Mouse (Mus musculus) midbrain, embryonic 11.5 days (tissue): Measurements from ENCODE around the gene Mrap2. TPM values are rescaled to one million over a fixed set of nuclear protein-coding genes. Genes with fewer than 3 reads are reported as not detected.
A peak's percentile ranks its signal among the peaks of the same experiment; 100 is the strongest.

Experiments used
- ATAC-seq: fragments of 200-750 bp; cut with Nextera tagmentation; 2 replicates; pipeline ENCODE4 v1.8.0; 2017; ENCODE audit warnings: moderate TSS enrichment, moderate library complexity; ENCODE audit not compliant: low FRiP score
- DNase-seq: peaks from one replicate; pipeline ENCODE4 v3.0.0; 2015; ENCODE audit warnings: low spot score; ENCODE audit errors: missing footprints
- H3K27ac ChIP-seq: fragments of 300-500 bp; sonication (generic); 2 replicates; pipeline ENCODE4 v1.5.1; 2014; ENCODE audit warnings: low read depth, low read length
- H3K27me3 ChIP-seq: fragments of 300-500 bp; sonication (generic); 2 replicates; pipeline ENCODE4 v1.6.1; 2014; ENCODE audit warnings: mild to moderate bottlenecking, low read length, moderate library complexity, mixed read lengths; ENCODE audit not compliant: control insufficient read depth, insufficient read depth
- H3K36me3 ChIP-seq: fragments of 300-500 bp; sonication (generic); 2 replicates; pipeline ENCODE4 v1.6.1; 2014; ENCODE audit warnings: mild to moderate bottlenecking, low read length, moderate library complexity, mixed read lengths; ENCODE audit not compliant: control insufficient read depth, insufficient read depth
- H3K4me1 ChIP-seq: fragments of 300-500 bp; sonication (generic); 2 replicates; pipeline ENCODE4 v1.6.1; 2014; ENCODE audit warnings: low read length; ENCODE audit not compliant: control insufficient read depth, insufficient read depth
- H3K4me2 ChIP-seq: fragments of 300-500 bp; sonication (generic); 2 replicates; pipeline ENCODE4 v1.6.1; 2014; ENCODE audit warnings: mild to moderate bottlenecking, moderate library complexity
- H3K4me3 ChIP-seq: fragments of 300-500 bp; sonication (generic); 2 replicates; pipeline ENCODE4 v1.5.1; 2014; ENCODE audit warnings: low read depth, low read length
- H3K9ac ChIP-seq: fragments of 300-500 bp; sonication (generic); 2 replicates; pipeline ENCODE4 v1.6.1; 2014; ENCODE audit warnings: low read length
- H3K9me3 ChIP-seq: fragments of 300-500 bp; sonication (generic); 2 replicates; pipeline ENCODE4 v1.6.1; 2016; ENCODE audit warnings: low read length; ENCODE audit not compliant: control insufficient read depth
- WGBS: fragments of 180-500 bp; shearing (Covaris S2); extraction: QIAGEN DNeasy Blood & Tissue Kit; methylation state at CpG from one replicate; pipeline ENCODE4 v1.1.7; 2014; 5-methylcytosine and 5-hydroxymethylcytosine counted together
- polyA plus RNA-seq: library from polyadenylated mRNA; unstranded; fragments of >200 nt; fragmentation: Nextera tagmentation; extraction: Ambion mirVana; gene quantifications from 2 replicates; pipeline ENCODE4 v1.2.1, GENCODE M21; 2014

Gene Mrap2
- polyA plus RNA-seq, 1 experiment from 2014 or later, result not detected

DNA sequence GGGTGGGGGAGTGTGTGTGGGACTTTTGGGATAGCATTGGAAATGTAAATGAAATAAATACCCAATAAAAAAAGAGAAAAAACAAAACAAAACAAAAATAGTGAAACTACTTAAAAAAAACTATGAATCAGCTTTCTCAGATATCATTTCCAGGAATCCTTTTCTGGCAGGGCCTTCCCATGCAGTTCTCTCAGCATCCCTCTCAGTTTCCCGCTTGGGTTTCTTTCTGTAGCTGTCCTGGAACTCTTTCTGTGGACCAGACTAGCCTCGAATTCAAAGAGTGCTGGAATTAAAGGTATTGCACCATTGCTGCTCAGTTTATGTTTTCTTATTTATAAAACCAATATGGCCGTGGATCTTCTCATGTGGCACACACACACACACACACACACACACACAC is 1.0 kb upstream of the Mrap2 start:
- no peak for ATAC-seq
- 83% methylated on average over 3 of the region's 3 CpGs for WGBS
- Histone ChIP-seq H3K4me2 (no peak overlapping the region), H3K4me3 (no peak overlapping the region), H3K9me3 (no peaks in the 10 kb centered on the region), H3K27me3 (peaks cover 18% of the 10 kb centered on the region), H3K27ac (no peak overlapping the region), H3K36me3 (no peaks in the 10 kb centered on the region), H3K4me1 (peaks cover 11% of the 10 kb centered on the region), H3K9ac (no peak overlapping the region)
- DNase-seq, result peak; percentile 59

DNA sequence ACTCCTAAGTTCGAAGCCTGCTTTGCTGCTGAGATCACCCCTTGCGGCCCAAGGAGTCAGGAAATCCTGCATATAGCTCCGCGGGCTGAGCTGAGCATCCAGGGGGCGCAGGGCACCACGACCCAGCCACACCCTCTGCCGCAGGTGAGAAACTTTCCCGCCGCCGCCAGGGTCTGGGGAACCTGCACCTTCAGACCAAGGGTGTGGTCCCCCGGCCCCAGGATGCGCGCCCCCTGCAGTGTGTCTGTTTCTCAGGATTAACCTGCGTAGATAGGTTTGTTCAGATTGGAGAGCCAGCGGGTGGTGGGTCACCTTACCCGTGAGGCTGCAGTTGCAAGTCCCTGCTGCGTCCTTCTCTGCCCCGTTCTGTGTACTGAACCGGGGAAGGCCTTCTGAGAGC is 426 bp downstream of the Mrap2 start:
- H3K9ac ChIP-seq, result peak overlapping the region; percentile 24; the same call in 1 of the 2 replicates
- under 1% methylated on average over 19 of the region's 19 CpGs for WGBS

DNA sequence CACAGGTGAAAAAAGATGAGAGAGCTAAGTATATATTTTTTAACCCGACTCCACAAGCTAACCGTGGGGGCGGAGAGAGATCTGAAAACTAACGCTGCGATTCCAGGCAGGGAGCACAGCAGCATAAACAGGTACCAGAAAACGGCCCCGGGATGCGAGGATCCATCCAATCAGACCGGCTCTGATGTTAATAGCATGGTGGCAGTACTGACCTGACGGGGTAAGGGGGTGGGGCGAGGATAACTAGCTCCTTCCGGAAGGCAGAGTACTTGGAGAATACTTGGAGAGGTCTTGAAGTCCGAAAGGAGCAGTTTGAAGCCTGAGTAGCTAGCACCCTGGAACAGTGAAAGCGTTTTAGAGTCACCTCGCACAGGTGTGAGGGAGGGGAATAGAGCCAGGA is 1.1 kb downstream of the Mrap2 start:
- H3K9ac ChIP-seq, result no peak overlapping the region
- peak overlapping the region; percentile 74 for H3K4me2 ChIP-seq
- ATAC-seq (peak; percentile 47; the same call in 1 of the 2 replicates), DNase-seq (peak; percentile 91)
- no peaks in the 10 kb centered on the region for H3K36me3 ChIP-seq
- no peaks in the 10 kb centered on the region for H3K9me3 ChIP-seq
- H3K4me3 ChIP-seq, result peak overlapping the region; percentile 29; the same call in 1 of the 2 replicates
- H3K27me3 ChIP-seq, result peaks cover 18% of the 10 kb centered on the region
- H3K27ac ChIP-seq, result no peak overlapping the region
- WGBS, result 4% methylated on average over 15 of the region's 15 CpGs
- H3K4me1 ChIP-seq, result peaks cover 11% of the 10 kb centered on the region

More for the DNA sequence above, 426 bp downstream of the Mrap2 start:
- peak overlapping the region; percentile 29 for H3K4me3 ChIP-seq
- DNase-seq (no peak), ATAC-seq (peak; percentile 67; the same call in 1 of the 2 replicates)
- no peaks in the 10 kb centered on the region for H3K36me3 ChIP-seq
- peak overlapping the region; percentile 74 for H3K4me2 ChIP-seq
- H3K27ac ChIP-seq, result no peak overlapping the region
- peaks cover 11% of the 10 kb centered on the region for H3K4me1 ChIP-seq
- H3K9me3 ChIP-seq, result no peaks in the 10 kb centered on the region
- peaks cover 18% of the 10 kb centered on the region for H3K27me3 ChIP-seq

DNA sequence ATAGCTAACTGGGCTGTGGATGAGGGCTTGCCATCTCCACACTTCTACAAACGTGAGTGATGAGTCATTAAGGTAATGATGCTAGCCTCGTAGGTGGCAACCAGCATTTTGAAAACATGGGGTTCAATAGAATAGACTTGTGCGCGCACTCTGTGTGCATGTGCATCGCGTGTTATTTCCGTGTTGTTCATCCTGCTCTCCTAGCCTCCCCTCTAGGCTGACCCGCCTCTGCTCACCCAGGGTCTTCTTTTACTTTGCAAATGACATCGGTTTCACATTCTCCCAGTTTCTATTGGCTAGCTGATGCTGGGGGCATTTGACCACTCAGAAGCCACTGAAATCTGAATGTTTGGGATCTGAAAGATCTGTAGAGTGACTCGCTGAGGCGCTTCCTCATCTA is 1.6 kb downstream of the Mrap2 start:
- H3K4me3 ChIP-seq, result no peak overlapping the region
- ATAC-seq (no peak), DNase-seq (peak; percentile 82)
- no peak overlapping the region for H3K27ac ChIP-seq
- no peaks in the 10 kb centered on the region for H3K36me3 ChIP-seq
- H3K9me3 ChIP-seq, result no peaks in the 10 kb centered on the region
- 29% methylated on average over 11 of the region's 11 CpGs for WGBS
- H3K4me2 ChIP-seq, result 0 out of 2 replicates have a peak overlapping the region, but pooled peaks have one; percentile 74
- peaks cover 18% of the 10 kb centered on the region for H3K27me3 ChIP-seq
- no peak overlapping the region for H3K9ac ChIP-seq
- H3K4me1 ChIP-seq, result peaks cover 11% of the 10 kb centered on the region

DNA sequence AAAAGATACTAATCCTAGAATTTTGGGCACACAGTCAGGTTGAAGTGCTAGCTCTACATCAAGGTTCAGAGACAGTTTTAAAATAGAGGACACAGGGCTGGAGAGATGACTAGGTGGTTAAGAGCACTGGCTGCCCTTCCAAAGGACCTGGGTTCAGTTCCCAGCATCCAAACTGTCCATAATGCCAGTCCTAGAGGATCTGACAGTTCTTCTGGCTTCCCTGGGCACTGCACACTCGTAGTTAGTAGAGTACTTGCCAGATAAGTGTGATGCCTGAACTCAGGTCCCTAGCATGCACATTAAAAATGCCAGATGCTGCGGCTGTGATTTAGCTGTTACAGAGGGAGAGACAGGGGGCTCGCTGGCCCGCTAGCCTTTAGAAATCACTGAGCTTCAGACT is 2.3 kb downstream of the Mrap2 start:
- no peaks in the 10 kb centered on the region for H3K36me3 ChIP-seq
- H3K27ac ChIP-seq, result no peak overlapping the region
- DNase-seq (peak; percentile 54), ATAC-seq (no peak)
- 90% methylated on average over 4 of the region's 4 CpGs for WGBS
- H3K4me1 ChIP-seq, result peaks cover 11% of the 10 kb centered on the region
- no peak overlapping the region for H3K4me2 ChIP-seq
- peaks cover 18% of the 10 kb centered on the region for H3K27me3 ChIP-seq
- H3K9ac ChIP-seq, result no peak overlapping the region
- H3K9me3 ChIP-seq, result no peaks in the 10 kb centered on the region
- H3K4me3 ChIP-seq, result no peak overlapping the region

DNA sequence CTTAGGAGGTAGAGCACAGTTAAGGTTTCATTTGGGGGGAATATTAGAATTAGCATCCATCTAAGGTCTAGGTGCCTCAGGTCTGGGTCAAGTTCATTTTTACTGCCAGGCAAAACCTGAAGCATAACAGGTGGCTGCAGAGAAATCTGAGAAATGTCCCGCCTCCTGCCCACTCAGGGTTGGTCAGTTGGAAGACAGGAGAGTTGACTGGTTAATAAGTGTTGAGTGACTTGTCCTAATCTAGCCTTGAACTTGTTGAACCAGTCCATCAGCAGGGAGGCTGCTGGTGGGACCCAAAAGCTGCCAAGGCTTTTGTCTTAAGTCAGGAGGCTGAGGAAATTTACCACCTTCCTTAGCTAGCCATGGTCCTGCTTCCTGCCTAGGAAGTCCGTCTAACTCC is 3.8 kb downstream of the Mrap2 start:
- no peak overlapping the region for H3K9ac ChIP-seq
- no peak overlapping the region for H3K4me3 ChIP-seq
- DNase-seq (peak; percentile 23), ATAC-seq (no peak)
- peaks cover 18% of the 10 kb centered on the region for H3K27me3 ChIP-seq
- no peaks in the 10 kb centered on the region for H3K36me3 ChIP-seq
- 91% methylated on average over 2 of the region's 2 CpGs for WGBS
- H3K27ac ChIP-seq, result no peak overlapping the region
- no peak overlapping the region for H3K4me2 ChIP-seq
- no peaks in the 10 kb centered on the region for H3K9me3 ChIP-seq
- peaks cover 11% of the 10 kb centered on the region for H3K4me1 ChIP-seq

DNA sequence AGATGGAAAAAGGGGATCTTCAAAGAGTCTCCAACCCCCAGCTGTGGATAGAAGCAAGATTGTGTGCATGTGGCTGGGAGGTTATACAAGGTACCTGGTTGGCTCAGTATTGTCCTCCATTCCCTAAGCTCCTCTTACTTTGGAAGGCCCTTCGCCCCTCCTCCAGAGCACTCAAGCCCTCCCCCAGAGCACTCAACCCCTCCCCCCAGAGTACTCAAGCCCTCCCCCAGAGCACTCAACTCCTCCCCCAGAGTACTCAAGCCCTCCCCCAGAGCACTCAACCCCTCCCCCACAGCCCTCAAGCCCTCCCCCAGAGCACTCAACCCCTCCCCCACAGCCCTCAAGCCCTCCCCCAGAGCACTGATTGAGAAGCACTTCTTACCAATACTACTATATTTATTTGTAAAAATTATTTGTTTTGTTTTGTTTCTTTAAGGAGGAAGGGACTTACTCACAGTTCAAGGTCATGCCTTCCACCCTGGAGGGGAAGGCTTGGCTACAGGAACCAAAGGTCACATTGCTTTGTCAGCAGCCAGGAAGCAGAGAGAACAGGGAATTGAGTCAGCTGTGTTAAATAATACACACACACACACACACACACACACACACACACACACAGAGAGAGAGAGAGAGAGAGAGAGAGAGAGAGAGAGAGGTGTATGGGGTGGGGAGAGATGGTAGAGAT is 8.7 kb downstream of the Mrap2 start:
- Histone ChIP-seq H3K4me3 (no peak overlapping the region), H3K27me3 (no peaks in the 10 kb centered on the region), H3K4me1 (no peaks in the 10 kb centered on the region), H3K27ac (no peak overlapping the region), H3K36me3 (no peaks in the 10 kb centered on the region), H3K9me3 (no peaks in the 10 kb centered on the region), H3K9ac (no peak overlapping the region), H3K4me2 (no peak overlapping the region)
- DNase-seq, result peak; percentile 65
- ATAC-seq, result no peak
- 94% methylated on average over 1 of the region's 1 CpGs for WGBS

DNA sequence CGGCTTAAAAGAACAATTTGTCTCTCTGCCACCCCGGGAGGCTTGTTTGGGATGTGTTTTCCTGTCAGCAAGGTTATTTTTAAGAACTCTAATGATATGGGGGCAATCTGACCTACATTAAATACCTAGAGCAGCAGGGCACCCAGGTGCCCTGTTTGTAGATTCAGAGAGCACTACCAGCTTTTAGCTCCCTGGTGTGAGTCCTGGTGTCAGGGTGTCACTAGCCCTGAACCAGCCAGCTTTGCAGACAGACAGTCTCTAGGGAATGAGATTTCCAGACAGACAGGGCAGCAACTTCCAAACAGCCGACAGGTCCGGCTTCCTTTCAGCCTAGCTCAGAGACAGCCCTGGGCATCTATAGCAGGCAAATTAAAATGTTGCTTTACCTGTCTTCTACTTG is 18.5 kb downstream of the Mrap2 start:
- no peaks in the 10 kb centered on the region for H3K9me3 ChIP-seq
- H3K4me1 ChIP-seq, result no peaks in the 10 kb centered on the region
- no peak for DNase-seq
- H3K36me3 ChIP-seq, result no peaks in the 10 kb centered on the region
- H3K27ac ChIP-seq, result no peak overlapping the region
- no peak overlapping the region for H3K4me3 ChIP-seq
- H3K9ac ChIP-seq, result no peak overlapping the region
- no peak for ATAC-seq
- WGBS, result 91% methylated on average over 4 of the region's 4 CpGs
- H3K27me3 ChIP-seq, result no peaks in the 10 kb centered on the region
- H3K4me2 ChIP-seq, result no peak overlapping the region

DNA sequence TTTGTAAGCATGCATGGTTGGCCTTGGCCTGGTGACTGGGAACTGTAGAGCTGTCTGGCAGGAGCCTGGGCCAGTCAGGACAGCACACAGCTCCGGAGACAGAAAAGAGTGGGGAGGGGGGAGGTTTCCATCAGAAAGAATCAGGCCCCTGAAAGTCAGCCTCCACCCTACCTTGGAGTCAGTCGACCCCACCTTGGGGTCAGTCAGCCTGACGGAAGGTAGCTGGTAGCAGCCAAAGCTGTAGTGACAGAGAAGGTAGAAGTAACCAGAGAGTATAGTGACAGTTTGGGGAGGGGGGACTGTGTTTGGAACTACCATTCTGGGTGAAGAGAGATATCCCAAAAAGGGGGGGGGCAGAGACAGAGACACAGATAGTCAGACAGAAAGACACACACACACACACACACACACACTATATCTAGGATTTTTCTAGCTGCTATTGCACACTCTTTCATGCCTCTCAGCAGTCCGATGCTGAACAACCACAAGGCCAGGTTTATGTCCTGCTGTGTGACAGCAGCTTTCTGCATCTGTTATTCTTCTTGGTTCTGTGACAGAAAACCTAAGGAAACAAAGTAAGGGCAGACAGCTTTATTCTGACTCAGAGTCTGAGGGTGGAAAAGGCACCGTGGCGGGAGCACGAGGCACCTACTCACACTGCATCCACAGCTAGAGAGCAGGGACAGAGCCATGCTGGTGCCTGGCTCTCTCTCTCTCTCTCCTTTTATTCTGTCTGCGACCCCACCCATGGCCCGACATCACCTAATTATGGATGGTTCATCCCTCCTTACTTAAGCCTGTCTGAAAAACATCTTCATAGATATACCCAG is 23.1 kb downstream of the Mrap2 start:
- ATAC-seq (0 out of 2 replicates have a peak, but pooled peaks have one; percentile 27), DNase-seq (peak; percentile 28)
- Histone ChIP-seq H3K4me1 (no peaks in the 10 kb centered on the region), H3K9me3 (no peaks in the 10 kb centered on the region), H3K27ac (no peak overlapping the region), H3K27me3 (no peaks in the 10 kb centered on the region; the same call in 1 of the 2 replicates), H3K4me3 (no peak overlapping the region), H3K36me3 (no peaks in the 10 kb centered on the region), H3K9ac (no peak overlapping the region), H3K4me2 (no peak overlapping the region)
- WGBS, result 50% methylated on average over 9 of the region's 9 CpGs
